Mouse (Mus musculus): Measurements from ENCODE around the gene Kat8. TPM values are rescaled to one million over a fixed set of nuclear protein-coding genes. Genes with fewer than 3 reads are reported as not detected.

Gene Kat8
- total RNA-seq, 2 experiments from 2014 or later, result 23.7 to 30.6 TPM

- peak; percentile 43 for ATAC-seq (replicated peaks; ENCODE audit: poor library complexity)
Measured at GRCm38 (mm10) chr7:127896384-127896783, 15.9 kb upstream of the Kat8 start.

- no peak for ATAC-seq (replicated peaks; ENCODE audit: poor library complexity)
Measured at GRCm38 (mm10) chr7:127897542-127897941, 14.8 kb upstream of the Kat8 start.

- no peak for ATAC-seq (replicated peaks; ENCODE audit: poor library complexity)
Measured at GRCm38 (mm10) chr7:127898179-127898956, 13.9 kb upstream of the Kat8 start.

- ATAC-seq (replicated peaks; ENCODE audit: poor library complexity), result no peak
Measured at GRCm38 (mm10) chr7:127899997-127900396, 12.3 kb upstream of the Kat8 start.

GRCm38 (mm10) chr7:127901772-127902171, 10.5 kb upstream of the Kat8 start:
- ATAC-seq (replicated peaks; ENCODE audit: poor library complexity), result no peak

- ATAC-seq (replicated peaks; ENCODE audit: poor library complexity), result peak; percentile 86
Measured at GRCm38 (mm10) chr7:127903971-127904796, 8.1 kb upstream of the Kat8 start, which contains the start of gene Bckdk. TSS of gene Bckdk (plus strand) at chr7:127904082.

- ATAC-seq (replicated peaks; ENCODE audit: poor library complexity), result no peak
Measured at GRCm38 (mm10) chr7:127907939-127908338, 4.4 kb upstream of the Kat8 start.

- no peak for ATAC-seq (replicated peaks; ENCODE audit: poor library complexity)
Measured at GRCm38 (mm10) chr7:127908656-127909055, 3.7 kb upstream of the Kat8 start.

GRCm38 (mm10) chr7:127912938-127913337, 622 bp downstream of the Kat8 start:
- ATAC-seq (replicated peaks; ENCODE audit: poor library complexity), result no peak

GRCm38 (mm10) chr7:127915293-127915692, 3.0 kb downstream of the Kat8 start:
- ATAC-seq (replicated peaks; ENCODE audit: poor library complexity), result no peak

GRCm38 (mm10) chr7:127918203-127918602, 5.9 kb downstream of the Kat8 start:
- peak; percentile 47; the same call in 1 of the 2 replicates for ATAC-seq (replicated peaks; ENCODE audit: poor library complexity)

- peak; percentile 53 for ATAC-seq (replicated peaks; ENCODE audit: poor library complexity)
Measured at GRCm38 (mm10) chr7:127919290-127919689, 7.0 kb downstream of the Kat8 start.

GRCm38 (mm10) chr7:127921516-127921915, 9.2 kb downstream of the Kat8 start:
- peak; percentile 53 for ATAC-seq (replicated peaks; ENCODE audit: poor library complexity)

GRCm38 (mm10) chr7:127922451-127923275, 10.3 kb downstream of the Kat8 start:
- ATAC-seq (replicated peaks; ENCODE audit: poor library complexity), result peak; percentile 57

- ATAC-seq (replicated peaks; ENCODE audit: poor library complexity), result no peak
Measured at GRCm38 (mm10) chr7:127923714-127924113, 11.4 kb downstream of the Kat8 start.

- ATAC-seq (replicated peaks; ENCODE audit: poor library complexity), result no peak
Measured at GRCm38 (mm10) chr7:127925252-127925651, 12.9 kb downstream of the Kat8 start.

GRCm38 (mm10) chr7:127926066-127926465, 13.8 kb downstream of the Kat8 start:
- ATAC-seq (replicated peaks; ENCODE audit: poor library complexity), result no peak

GRCm38 (mm10) chr7:127926846-127927245, 14.5 kb downstream of the Kat8 start:
- ATAC-seq (replicated peaks; ENCODE audit: poor library complexity), result no peak

- no peak for ATAC-seq (replicated peaks; ENCODE audit: poor library complexity)
Measured at GRCm38 (mm10) chr7:127927726-127928125, 15.4 kb downstream of the Kat8 start.

GRCm38 (mm10) chr7:127928596-127928995, 16.3 kb downstream of the Kat8 start:
- ATAC-seq (replicated peaks; ENCODE audit: poor library complexity), result no peak

GRCm38 (mm10) chr7:127929923-127930322, 17.6 kb downstream of the Kat8 start, which contains the start of gene Prss8:
TSS of gene Prss8 (minus strand) at chr7:127930104.
- ATAC-seq (replicated peaks; ENCODE audit: poor library complexity), result no peak
